Mouse (Mus musculus) forebrain, embryonic 12.5 days (tissue): Measurements from ENCODE around the gene Skor1. TPM values are rescaled to one million over a fixed set of nuclear protein-coding genes. Genes with fewer than 3 reads are reported as not detected.
A peak's percentile ranks its signal among the peaks of the same experiment; 100 is the strongest.

Source experiments
- ATAC-seq: fragments of 200-750 bp; cut with Nextera tagmentation; 2 replicates; pipeline ENCODE4 v1.8.0; 2017; ENCODE audit warnings: moderate TSS enrichment; ENCODE audit not compliant: low FRiP score
- H3K27ac ChIP-seq: fragments of 300-500 bp; sonication (generic); 2 replicates; pipeline ENCODE4 v1.5.1; 2016; ENCODE audit warnings: mild to moderate bottlenecking
- H3K27me3 ChIP-seq: fragments of 300-500 bp; sonication (generic); 2 replicates; pipeline ENCODE4 v1.6.1; 2016; ENCODE audit warnings: mild to moderate bottlenecking
- H3K36me3 ChIP-seq: fragments of 300-500 bp; sonication (generic); replicated peaks from 2 replicates; pipeline ENCODE4 v1.6.1; 2016; ENCODE audit warnings: mild to moderate bottlenecking
- H3K4me1 ChIP-seq: fragments of 300-500 bp; sonication (generic); 2 replicates; pipeline ENCODE4 v1.6.1; 2016
- H3K4me2 ChIP-seq: fragments of 300-500 bp; sonication (generic); 2 replicates; pipeline ENCODE4 v1.6.1; 2016; ENCODE audit warnings: mild to moderate bottlenecking, moderate library complexity
- H3K4me3 ChIP-seq: fragments of 300-500 bp; sonication (generic); replicated peaks from 2 replicates; pipeline ENCODE4 v1.5.1; 2016; ENCODE audit warnings: mild to moderate bottlenecking
- H3K9ac ChIP-seq: fragments of 300-500 bp; sonication (generic); 2 replicates; pipeline ENCODE4 v1.6.1; 2016; ENCODE audit warnings: mild to moderate bottlenecking
- H3K9me3 ChIP-seq: fragments of 300-500 bp; sonication (generic); 2 replicates; pipeline ENCODE4 v1.6.1; 2016
- WGBS: fragments of 180-500 bp; shearing (Covaris S2); methylation state at CpG from one replicate; pipeline ENCODE4 v1.1.7; 2016; 5-methylcytosine and 5-hydroxymethylcytosine counted together
- polyA plus RNA-seq: library from polyadenylated mRNA; unstranded; fragments of >200 nt; fragmentation: Nextera tagmentation; extraction: Ambion mirVana; gene quantifications from 2 replicates; pipeline ENCODE4 v1.2.1, GENCODE M21; 2016

The Skor1 gene
- polyA plus RNA-seq, 1 experiment from 2014 or later = 0.61 TPM

DNA sequence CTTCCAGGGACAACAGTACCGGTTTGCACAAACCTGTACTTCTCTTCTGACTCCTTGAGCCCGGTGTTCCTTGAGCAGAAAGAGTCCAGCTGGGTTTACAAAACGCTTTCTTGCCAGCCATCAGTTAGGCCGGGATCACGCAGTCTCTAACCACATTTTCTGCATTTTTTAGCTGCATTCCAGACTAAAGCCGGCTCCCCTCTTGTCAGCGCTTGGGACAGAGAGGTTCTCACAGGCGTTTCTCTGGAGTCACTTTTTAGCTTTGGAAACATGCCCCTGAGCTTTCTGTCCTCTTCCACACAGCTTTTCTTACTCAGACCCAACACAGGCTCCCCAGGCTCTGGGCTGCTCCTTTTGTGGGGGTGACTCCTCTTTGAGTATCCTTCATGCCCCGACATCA lies 1.5 kb downstream of the Skor1 start:
- Histone ChIP-seq H3K4me3 (peak overlapping the region; percentile 22; the same call in 1 of the 2 replicates), H3K4me1 (peaks cover 70% of the 10 kb centered on the region), H3K27ac (no peak overlapping the region)

DNA sequence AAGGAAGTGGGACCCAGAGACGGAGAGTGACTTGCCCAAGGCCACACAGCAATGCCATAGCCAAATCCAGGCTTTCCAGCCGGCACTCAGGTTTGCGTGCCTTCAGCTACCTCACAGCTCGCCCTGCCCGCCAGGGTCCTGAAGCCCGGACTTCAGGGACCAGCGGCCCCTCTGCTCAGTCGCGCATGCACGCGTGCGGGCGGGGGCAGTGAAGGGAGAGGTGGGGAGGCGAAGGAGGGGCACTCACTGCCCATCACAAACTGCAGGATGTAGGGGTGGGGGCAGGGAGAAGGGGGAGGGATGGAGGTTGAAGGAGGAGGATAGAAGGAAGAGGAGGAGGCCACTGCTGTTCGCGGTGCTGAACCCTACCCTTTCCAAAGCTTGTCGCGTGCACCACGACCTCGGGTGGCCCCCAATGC lies 1.9 kb downstream of the Skor1 start:
- H3K4me1 ChIP-seq = peaks cover 70% of the 10 kb centered on the region
- WGBS = 1% methylated on average over 20 of the region's 20 CpGs

More for the DNA sequence above, 1.5 kb downstream of the Skor1 start:
- Histone ChIP-seq H3K27me3 (peaks cover 100% of the 10 kb centered on the region), H3K4me2 (peak overlapping the region; percentile 31; the same call in 1 of the 2 replicates), H3K9ac (no peak overlapping the region), H3K9me3 (no peaks in the 10 kb centered on the region; the same call in 1 of the 2 replicates), H3K36me3 (no peaks in the 10 kb centered on the region)
- under 1% methylated on average over 9 of the region's 9 CpGs for WGBS
- no peak for ATAC-seq

DNA sequence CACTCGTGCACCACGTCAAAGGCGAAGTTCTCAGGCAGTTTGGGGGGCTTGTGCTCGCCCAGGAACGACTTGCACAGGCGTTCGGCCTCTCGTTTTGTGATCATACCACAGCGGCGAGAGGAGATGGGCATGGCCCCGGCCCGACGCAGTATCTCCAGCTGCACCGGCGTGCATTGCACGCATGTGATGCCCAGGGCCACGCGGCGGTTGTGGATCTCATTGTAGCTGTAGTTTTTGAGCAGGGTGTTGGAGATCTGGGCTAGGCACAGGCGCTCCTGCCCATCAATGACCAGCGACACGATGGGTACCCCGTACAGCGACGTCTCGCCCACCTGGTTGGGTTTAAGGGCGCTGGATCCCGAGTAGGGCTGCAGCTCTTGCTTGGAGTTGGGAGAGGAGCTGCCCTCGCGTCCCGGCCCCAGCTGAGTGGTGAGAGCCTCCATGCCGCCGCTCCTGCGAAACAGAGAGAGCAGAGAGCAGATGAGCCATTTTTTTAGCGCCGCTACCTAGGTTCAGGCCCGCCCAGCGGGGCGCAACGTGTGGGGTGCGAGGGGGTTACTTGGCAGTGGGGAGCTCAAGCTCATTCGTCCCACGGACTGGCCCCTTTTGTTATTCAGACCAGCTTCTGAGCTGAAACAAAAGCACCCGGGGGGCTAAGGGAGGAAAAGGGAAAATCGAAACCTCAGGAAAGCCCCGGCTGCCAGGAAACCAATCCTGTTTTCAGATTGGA lies 2.5 kb downstream of the Skor1 start:
- Histone ChIP-seq H3K4me1 (peaks cover 70% of the 10 kb centered on the region), H3K9ac (no peak overlapping the region), H3K27me3 (peaks cover 100% of the 10 kb centered on the region), H3K4me3 (peak overlapping the region; percentile 22), H3K9me3 (no peaks in the 10 kb centered on the region; the same call in 1 of the 2 replicates), H3K4me2 (peak overlapping the region; percentile 31), H3K36me3 (no peaks in the 10 kb centered on the region), H3K27ac (no peak overlapping the region)
- under 1% methylated on average over 46 of the region's 46 CpGs for WGBS
- no peak for ATAC-seq

More for the DNA sequence above, 1.9 kb downstream of the Skor1 start:
- H3K27ac ChIP-seq = no peak overlapping the region
- peak overlapping the region; percentile 31 for H3K4me2 ChIP-seq
- ATAC-seq = no peak
- H3K9ac ChIP-seq = no peak overlapping the region
- no peaks in the 10 kb centered on the region; the same call in 1 of the 2 replicates for H3K9me3 ChIP-seq
- peaks cover 100% of the 10 kb centered on the region for H3K27me3 ChIP-seq
- peak overlapping the region; percentile 22 for H3K4me3 ChIP-seq
- H3K36me3 ChIP-seq = no peaks in the 10 kb centered on the region

DNA sequence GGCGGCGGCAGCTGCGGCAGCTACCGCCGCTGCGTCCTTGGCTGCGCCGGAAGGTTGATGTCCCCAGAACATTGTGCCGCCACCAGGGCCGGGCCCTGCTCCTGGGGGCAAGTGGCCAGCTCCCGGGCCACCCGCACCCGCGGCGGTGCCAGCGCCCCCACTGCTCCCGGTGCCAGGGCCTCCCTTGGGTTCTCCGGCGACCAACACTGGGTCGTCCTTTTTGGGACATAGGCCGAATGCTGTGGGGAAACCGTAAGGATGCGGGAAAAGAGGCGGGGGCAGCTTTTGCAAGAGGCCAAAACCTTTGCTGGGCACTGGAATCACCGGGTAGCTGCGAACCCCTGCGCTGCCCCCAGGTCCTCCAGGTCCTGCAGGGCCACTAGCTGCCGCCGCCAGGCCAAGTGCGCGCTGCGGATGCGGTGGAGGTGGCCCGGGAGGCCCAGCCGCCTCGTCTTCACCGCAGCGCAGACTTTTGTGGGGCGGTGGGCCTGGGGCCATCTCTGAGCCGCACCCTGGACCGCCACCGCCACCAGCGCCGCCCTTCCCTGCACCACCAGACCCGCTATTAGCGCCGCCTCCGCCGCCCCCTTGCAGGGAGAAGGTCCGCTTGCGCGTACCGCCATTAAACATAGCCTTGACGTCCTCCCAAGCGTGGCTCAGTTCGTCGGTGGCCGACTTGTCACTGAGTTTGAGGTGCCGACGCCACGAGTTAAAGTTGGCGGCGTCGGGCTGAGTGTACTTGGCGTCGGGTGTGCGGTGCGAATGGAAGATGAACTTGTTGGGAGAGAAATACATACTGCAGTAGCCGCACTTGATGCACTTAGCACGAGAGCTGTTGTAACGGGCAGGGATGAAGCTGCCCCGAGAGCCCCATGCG lies 3.3 kb downstream of the Skor1 start:
- no peak for ATAC-seq
- Histone ChIP-seq H3K9ac (no peak overlapping the region), H3K9me3 (no peaks in the 10 kb centered on the region; the same call in 1 of the 2 replicates), H3K36me3 (no peaks in the 10 kb centered on the region), H3K4me2 (peak overlapping the region; percentile 31), H3K27me3 (peaks cover 100% of the 10 kb centered on the region), H3K4me1 (peaks cover 63% of the 10 kb centered on the region), H3K4me3 (peak overlapping the region; percentile 26), H3K27ac (no peak overlapping the region)
- WGBS = under 1% methylated on average over 73 of the region's 73 CpGs

DNA sequence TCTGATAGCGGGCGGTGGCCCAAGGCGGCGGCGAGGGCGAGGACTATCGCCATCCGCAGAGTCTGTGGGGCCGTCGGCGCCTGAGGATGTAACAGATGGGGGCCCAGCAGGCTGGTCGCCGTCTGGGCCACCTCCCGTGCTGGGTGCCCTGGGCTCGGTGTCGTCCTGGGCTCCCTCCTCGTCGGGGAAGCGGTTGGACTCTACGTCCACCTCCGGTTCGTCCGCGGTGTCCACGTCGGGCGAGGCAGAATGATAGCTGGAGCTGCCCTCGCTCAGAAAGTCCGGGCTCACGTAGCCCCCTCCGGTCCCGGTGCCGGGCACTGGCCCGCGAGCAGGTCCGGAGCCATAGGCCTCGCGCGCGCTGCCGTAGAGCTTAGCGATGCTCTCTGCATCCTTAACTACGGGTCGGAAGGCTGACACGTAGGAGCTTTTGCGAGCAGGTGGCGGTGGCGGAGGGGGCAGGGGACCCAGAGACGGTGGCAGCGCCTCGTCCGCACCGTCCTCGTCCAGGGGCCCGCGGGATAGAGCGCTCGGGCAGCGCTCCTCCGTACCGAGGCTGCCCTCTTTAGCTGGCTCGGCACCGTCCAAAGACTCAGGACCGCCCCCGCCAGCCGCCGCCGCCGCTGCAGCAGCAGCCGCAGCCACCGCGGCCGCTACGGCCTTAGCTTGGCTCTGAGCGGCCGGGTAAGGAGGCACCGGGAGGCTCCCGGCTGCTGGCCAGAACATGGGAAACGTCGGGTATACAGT lies 4.1 kb downstream of the Skor1 start:
- Histone ChIP-seq H3K27me3 (peaks cover 100% of the 10 kb centered on the region), H3K27ac (no peak overlapping the region), H3K36me3 (no peaks in the 10 kb centered on the region), H3K4me1 (peaks cover 63% of the 10 kb centered on the region), H3K9me3 (no peaks in the 10 kb centered on the region; the same call in 1 of the 2 replicates), H3K9ac (0 out of 2 replicates have a peak overlapping the region, but pooled peaks have one; percentile 22), H3K4me3 (peak overlapping the region; percentile 26), H3K4me2 (peak overlapping the region; percentile 26)
- no peak for ATAC-seq
- WGBS = 2% methylated on average over 80 of the region's 80 CpGs

GRCm38 (mm10) chr9:63143641-63144501 lies 4.9 kb downstream of the Skor1 start:
- H3K4me3 ChIP-seq = peak overlapping the region; percentile 26
- peak overlapping the region; percentile 26 for H3K4me2 ChIP-seq
- H3K9ac ChIP-seq = 0 out of 2 replicates have a peak overlapping the region, but pooled peaks have one; percentile 22
- H3K27me3 ChIP-seq = peaks cover 100% of the 10 kb centered on the region
- peaks cover 57% of the 10 kb centered on the region for H3K4me1 ChIP-seq
- H3K36me3 ChIP-seq = no peaks in the 10 kb centered on the region
- no peak overlapping the region for H3K27ac ChIP-seq
- under 1% methylated on average over 47 of the region's 47 CpGs for WGBS
- no peak for ATAC-seq
- H3K9me3 ChIP-seq = no peaks in the 10 kb centered on the region; the same call in 1 of the 2 replicates

DNA sequence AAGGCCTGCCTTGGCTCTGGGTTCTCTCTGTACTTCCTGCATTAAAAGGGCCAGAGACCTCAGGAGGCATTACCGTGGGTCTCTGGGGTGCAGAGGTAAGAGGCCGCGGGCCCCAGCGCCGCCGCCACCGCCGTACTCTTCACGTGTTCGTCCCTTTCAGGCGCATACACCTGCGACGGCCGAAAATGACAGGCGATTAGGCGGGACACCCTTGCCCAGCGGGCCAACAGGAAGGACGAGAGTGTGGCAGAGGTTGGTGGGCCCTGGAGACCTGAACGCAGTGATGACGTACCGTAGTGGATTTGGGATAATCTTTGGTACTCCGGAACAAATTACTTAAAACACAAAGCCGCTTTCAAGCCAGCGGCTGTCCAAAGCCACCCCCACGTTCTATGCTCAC lies 5.5 kb downstream of the Skor1 start:
- Histone ChIP-seq H3K4me3 (peak overlapping the region; percentile 26), H3K27me3 (peaks cover 100% of the 10 kb centered on the region), H3K9ac (no peak overlapping the region), H3K36me3 (no peaks in the 10 kb centered on the region), H3K4me1 (peaks cover 57% of the 10 kb centered on the region), H3K9me3 (no peaks in the 10 kb centered on the region; the same call in 1 of the 2 replicates), H3K27ac (no peak overlapping the region), H3K4me2 (no peak overlapping the region)
- WGBS = 1% methylated on average over 25 of the region's 25 CpGs
- ATAC-seq = no peak

GRCm38 (mm10) chr9:63142335-63143036 lies 6.3 kb downstream of the Skor1 start:
- WGBS = under 1% methylated on average over 42 of the region's 42 CpGs
- Histone ChIP-seq H3K4me1 (peaks cover 62% of the 10 kb centered on the region), H3K4me2 (peak overlapping the region; percentile 25)

GRCm38 (mm10) chr9:63141641-63142334 lies 7.0 kb downstream of the Skor1 start:
- no peak for ATAC-seq
- H3K27me3 ChIP-seq = peaks cover 100% of the 10 kb centered on the region
- H3K4me3 ChIP-seq = no peak overlapping the region; the same call in 1 of the 2 replicates
- WGBS = 2% methylated on average over 24 of the region's 24 CpGs
- H3K4me1 ChIP-seq = peaks cover 65% of the 10 kb centered on the region
- H3K27ac ChIP-seq = no peak overlapping the region
- H3K9ac ChIP-seq = no peak overlapping the region
- H3K9me3 ChIP-seq = no peaks in the 10 kb centered on the region; the same call in 1 of the 2 replicates
- H3K4me2 ChIP-seq = 0 out of 2 replicates have a peak overlapping the region, but pooled peaks have one; percentile 25
- no peaks in the 10 kb centered on the region for H3K36me3 ChIP-seq

More at GRCm38 (mm10) chr9:63142335-63143036, 6.3 kb downstream of the Skor1 start:
- Histone ChIP-seq H3K27ac (no peak overlapping the region), H3K36me3 (no peaks in the 10 kb centered on the region), H3K9ac (no peak overlapping the region), H3K9me3 (no peaks in the 10 kb centered on the region; the same call in 1 of the 2 replicates), H3K27me3 (peaks cover 100% of the 10 kb centered on the region), H3K4me3 (peak overlapping the region; percentile 22)
- ATAC-seq = no peak

GRCm38 (mm10) chr9:63140211-63140610 lies 8.6 kb downstream of the Skor1 start:
- H3K4me2 ChIP-seq = no peak overlapping the region
- no peaks in the 10 kb centered on the region for H3K36me3 ChIP-seq
- WGBS = 5% methylated on average over 9 of the region's 9 CpGs
- H3K9me3 ChIP-seq = no peaks in the 10 kb centered on the region; the same call in 1 of the 2 replicates
- no peak for ATAC-seq
- peaks cover 60% of the 10 kb centered on the region for H3K4me1 ChIP-seq
- H3K27ac ChIP-seq = no peak overlapping the region
- no peak overlapping the region for H3K9ac ChIP-seq
- peaks cover 98% of the 10 kb centered on the region for H3K27me3 ChIP-seq
- H3K4me3 ChIP-seq = no peak overlapping the region
